Mouse (Mus musculus) Patski (cell line): Measurements from ENCODE around the gene Ptprm. TPM values are rescaled to one million over a fixed set of nuclear protein-coding genes. Genes with fewer than 3 reads are reported as not detected.
A peak's percentile ranks its signal among the peaks of the same experiment; 100 is the strongest.

Experiments
- ATAC-seq: fragments of 100-300 bp; one replicate; pipeline ENCODE4 v1.8.0; 2021
- CTCF ChIA-PET: fragments of 350-600 bp; sonication (Branson Sonifier 250); formaldehyde crosslinking; loops from one replicate; lab custom pipeline; 2022; ENCODE audit warnings: inconsistent platforms; lab: Charles Lee
- POLR2A ChIA-PET: fragments of 350-600 bp; sonication (Branson Sonifier 250); formaldehyde crosslinking; loops from one replicate; lab custom pipeline; 2022; ENCODE audit warnings: antibody characterized with exemption, inconsistent platforms; lab: Charles Lee
- DNase-seq: peaks from one replicate; pipeline ENCODE4 v3.0.0-alpha.2; 2011; ENCODE audit warnings: low read depth, low spot score
- H3K27me3 ChIP-seq: fragments of 371-371 bp; one replicate; pipeline ENCODE4 v1.5.1; 2021
- CTCF ChIP-seq: fragments of 100-300 bp; IDR thresholded peaks from one replicate; pipeline ENCODE4 v1.5.1; 2021
- in situ Hi-C: fragments of 300-500 bp; cut with MboI; formaldehyde crosslinking; loops from 3 replicates; pipeline ENCODE4 v1.11.1; 2018; ENCODE audit warnings: low pct_unique_long_range_greater_than_20kb, mixed read lengths
- polyA plus RNA-seq: library from polyadenylated mRNA; unstranded; gene quantifications from one replicate; pipeline ENCODE4 v1.2.3, GENCODE M21; 2021

The Ptprm gene
- polyA plus RNA-seq, 1 experiment from 2014 or later: 43.7 TPM

GRCm38 (mm10) chr17:67266270-67266669 lies 88.0 kb downstream of the Ptprm start:
- DNase-seq: no peak
- CTCF ChIA-PET: interaction anchor here (1.6 kb wide), 1 partner anchor 42 kb away, joined by 3 read pairs; no protein-coding TSS in a partner anchor
- H3K27me3 ChIP-seq: no peaks in the 10 kb centered on the region
- POLR2A ChIA-PET: no interaction called here
- no peak for TF ChIP-seq CTCF
- in situ Hi-C loops: no loop called here
- ATAC-seq: no peak

DNA sequence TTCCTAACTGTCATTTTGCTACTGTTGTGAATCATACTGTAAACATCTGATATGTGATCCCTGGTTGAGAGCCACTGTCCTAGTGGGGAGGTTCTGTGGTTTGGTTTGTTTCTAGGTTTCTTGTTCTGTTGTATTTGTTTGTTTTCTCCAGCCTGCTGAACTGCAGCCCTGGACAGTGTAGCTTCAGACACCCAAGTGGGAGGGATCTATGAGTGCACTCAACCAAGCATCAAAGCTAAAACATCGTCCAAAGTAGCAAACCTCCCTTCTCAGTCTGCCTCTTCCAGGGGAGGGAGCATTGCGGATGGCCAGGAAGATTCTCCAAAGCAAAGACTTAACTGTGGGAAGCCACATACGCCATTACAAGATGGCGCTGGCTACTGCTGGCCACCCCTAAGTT lies 88.7 kb downstream of the Ptprm start:
- in situ Hi-C loops: no loop called here
- H3K27me3 ChIP-seq: no peaks in the 10 kb centered on the region
- peak; percentile 65 for ATAC-seq
- no peak for DNase-seq
- TF ChIP-seq CTCF: no peak
- POLR2A ChIA-PET: no interaction called here
- CTCF ChIA-PET: no interaction called here

DNA sequence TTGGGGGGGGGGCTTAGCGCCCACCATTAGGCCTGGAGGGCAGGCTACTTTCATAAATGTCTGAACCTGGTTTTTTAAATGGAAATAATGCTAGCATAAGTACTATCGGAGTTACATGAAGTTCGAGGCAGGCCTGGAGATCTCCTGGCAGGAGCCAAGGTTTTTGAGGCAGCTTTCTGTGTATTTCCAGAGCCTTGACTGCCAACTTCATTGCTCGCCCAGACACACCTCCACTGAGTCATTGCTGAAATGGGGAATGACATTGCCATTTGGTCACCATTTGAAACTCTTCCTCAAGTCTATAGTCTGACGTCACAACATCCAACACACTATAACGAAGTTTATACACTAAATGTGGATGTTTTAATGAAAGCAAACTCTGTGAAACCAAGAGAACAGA lies 89.5 kb downstream of the Ptprm start:
- ATAC-seq: no peak
- H3K27me3 ChIP-seq: no peaks in the 10 kb centered on the region
- DNase-seq: no peak
- TF ChIP-seq CTCF: no peak
- ChIA-PET CTCF (no interaction called here), POLR2A (no interaction called here)
- in situ Hi-C loops: no loop called here

GRCm38 (mm10) chr17:67263024-67263423 lies 91.2 kb downstream of the Ptprm start:
- ATAC-seq (no peak), DNase-seq (no peak)
- POLR2A ChIA-PET: no interaction called here
- CTCF ChIA-PET: no interaction called here
- in situ Hi-C loops: no loop called here
- no peak for TF ChIP-seq CTCF
- no peaks in the 10 kb centered on the region for H3K27me3 ChIP-seq

- no peak for TF ChIP-seq CTCF
- in situ Hi-C loops: no loop called here
- DNase-seq (no peak), ATAC-seq (no peak)
- ChIA-PET CTCF (no interaction called here), POLR2A (no interaction called here)
- H3K27me3 ChIP-seq: no peaks in the 10 kb centered on the region
Observed at GRCm38 (mm10) chr17:67260016-67260415, 94.2 kb downstream of the Ptprm start.

- no peak for ATAC-seq
Observed at GRCm38 (mm10) chr17:67257780-67258179, 96.5 kb downstream of the Ptprm start.

DNA sequence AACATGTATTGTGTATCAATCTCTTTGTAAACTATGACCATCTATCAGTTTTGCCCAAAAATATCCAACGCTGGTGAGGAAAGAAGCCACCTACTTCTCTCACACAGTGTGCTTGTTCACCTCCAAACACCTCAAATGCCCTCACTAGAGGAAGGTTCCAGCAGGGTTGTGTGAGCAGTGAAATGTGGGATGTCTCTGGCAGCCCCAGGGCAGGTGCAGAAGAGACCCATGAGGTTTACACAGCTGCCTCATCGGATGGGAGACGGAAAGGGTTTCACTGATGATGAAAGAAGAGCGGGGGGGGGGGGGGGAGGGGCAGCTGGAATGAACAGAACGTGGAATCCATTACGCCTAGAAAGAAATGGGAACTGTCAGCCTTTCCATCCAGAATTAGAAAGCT lies 98.1 kb downstream of the Ptprm start:
- no peak for DNase-seq
- CTCF ChIA-PET: no interaction called here
- no peak for ATAC-seq
- in situ Hi-C loops: no loop called here
- H3K27me3 ChIP-seq: no peaks in the 10 kb centered on the region
- TF ChIP-seq CTCF: no peak
- POLR2A ChIA-PET: no interaction called here

More at GRCm38 (mm10) chr17:67257780-67258179, 96.5 kb downstream of the Ptprm start:
- H3K27me3 ChIP-seq: no peaks in the 10 kb centered on the region
- ChIA-PET CTCF (no interaction called here), POLR2A (no interaction called here)
- no peak for DNase-seq
- TF ChIP-seq CTCF: no peak
- in situ Hi-C loops: no loop called here

DNA sequence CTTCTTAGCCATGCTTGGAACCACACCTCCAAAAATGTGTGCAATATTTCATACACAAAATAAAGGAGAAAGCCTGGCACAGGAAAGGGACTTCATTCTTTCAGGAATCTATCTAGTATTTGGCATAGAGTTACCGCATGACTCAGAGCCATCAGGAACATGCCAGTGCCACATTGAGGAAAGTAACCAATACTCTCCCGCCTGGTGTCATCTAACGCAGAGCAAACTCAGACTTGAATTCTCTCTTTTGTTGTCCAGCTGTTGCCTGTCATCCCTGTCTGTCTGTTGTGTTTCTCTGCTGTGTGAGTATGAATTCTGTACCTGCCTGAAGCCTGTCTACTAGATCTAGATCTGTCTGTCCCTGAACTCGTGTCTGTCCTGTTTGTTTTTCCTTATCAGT lies 100.8 kb downstream of the Ptprm start:
- DNase-seq (no peak), ATAC-seq (no peak)
- H3K27me3 ChIP-seq: no peaks in the 10 kb centered on the region
- CTCF ChIA-PET: no interaction called here
- TF ChIP-seq CTCF: no peak
- POLR2A ChIA-PET: interaction anchor here (0.7 kb wide), 1 partner anchor 20 kb away, joined by 3 read pairs; no protein-coding TSS in a partner anchor
- in situ Hi-C loops: no loop called here

GRCm38 (mm10) chr17:67252992-67253391 lies 101.3 kb downstream of the Ptprm start:
- CTCF ChIA-PET: no interaction called here
- no peak for DNase-seq
- in situ Hi-C loops: no loop called here
- no peak for TF ChIP-seq CTCF
- ATAC-seq: no peak
- POLR2A ChIA-PET: interaction anchor here (0.7 kb wide), 1 partner anchor 20 kb away, joined by 3 read pairs; no protein-coding TSS in a partner anchor
- no peaks in the 10 kb centered on the region for H3K27me3 ChIP-seq

DNA sequence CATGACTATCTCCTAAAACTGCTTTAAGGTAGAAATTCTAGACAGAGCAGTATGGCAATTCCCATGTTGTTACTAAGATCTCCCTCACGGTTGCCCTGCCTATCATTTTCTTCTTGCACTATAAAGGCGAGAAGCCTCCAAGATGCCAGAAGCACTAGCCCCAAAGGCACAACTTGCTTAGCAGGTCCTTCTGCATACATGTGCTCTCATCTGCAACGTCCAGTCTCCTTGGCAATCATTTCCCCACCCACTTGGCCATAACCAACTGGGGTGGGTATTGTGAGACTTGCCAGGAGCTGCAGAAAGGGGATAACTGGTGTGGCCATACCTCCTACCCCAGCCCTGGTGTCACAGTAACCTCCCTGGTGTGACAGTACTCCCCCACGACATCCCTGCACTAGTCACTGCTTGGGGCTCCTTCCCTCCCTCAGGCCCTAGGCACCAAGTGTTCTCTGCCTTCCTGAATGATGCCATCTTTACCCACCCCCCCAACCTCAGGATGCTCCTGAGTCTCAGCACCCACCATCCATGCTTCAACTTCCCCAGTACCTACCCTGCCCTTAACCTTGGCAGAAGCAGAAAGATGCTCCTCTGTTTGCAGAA lies 108.9 kb downstream of the Ptprm start:
- CTCF ChIA-PET: interaction anchor here (1.0 kb wide), 1 partner anchor 18 kb away, joined by 3 read pairs; no protein-coding TSS in a partner anchor
- DNase-seq (no peak), ATAC-seq (no peak)
- in situ Hi-C loops: no loop called here
- no peaks in the 10 kb centered on the region for H3K27me3 ChIP-seq
- TF ChIP-seq CTCF: no peak
- POLR2A ChIA-PET: no interaction called here

GRCm38 (mm10) chr17:67242774-67243495 lies 111.3 kb downstream of the Ptprm start:
- CTCF ChIA-PET: no interaction called here
- no peak for DNase-seq
- H3K27me3 ChIP-seq: no peaks in the 10 kb centered on the region
- no peak for ATAC-seq
- in situ Hi-C loops: no loop called here
- POLR2A ChIA-PET: no interaction called here
- TF ChIP-seq CTCF: no peak
